Mouse (Mus musculus) erythroblast, adult 5-6 weeks (primary cell): Measurements from ENCODE around the gene Cklf. TPM values are rescaled to one million over a fixed set of nuclear protein-coding genes. Genes with fewer than 3 reads are reported as not detected.

Experiments used
- ATAC-seq: replicated peaks from 2 replicates; pipeline ENCODE4 v1.8.0; 2016; ENCODE audit warnings: moderate number of reproducible peaks, mild to moderate bottlenecking, moderate TSS enrichment, inconsistent platforms; ENCODE audit not compliant: poor library complexity, low FRiP score, severe bottlenecking
- total RNA-seq, 2 experiments: library from RNA; stranded (forward) in 1 of 2; stranded (reverse) in 1 of 2; fragments of 150-400 nt in 1 of 2; fragments of 200-764, 138-1000 nt in 1 of 2; gene quantifications; 2 replicates each; pipeline versions ENCODE4 v1.2.3 to v1.2.4; 2015 to 2017; ENCODE audit warnings: low replicate concordance in 2 of 2

Gene Cklf
- 19.2 and 51.7 TPM in 2 replicates for total RNA-seq (2015; ENCODE audit: low replicate concordance)
- total RNA-seq (2017; ENCODE audit: low replicate concordance): 5.2 and 9.8 TPM in 2 replicates

DNA sequence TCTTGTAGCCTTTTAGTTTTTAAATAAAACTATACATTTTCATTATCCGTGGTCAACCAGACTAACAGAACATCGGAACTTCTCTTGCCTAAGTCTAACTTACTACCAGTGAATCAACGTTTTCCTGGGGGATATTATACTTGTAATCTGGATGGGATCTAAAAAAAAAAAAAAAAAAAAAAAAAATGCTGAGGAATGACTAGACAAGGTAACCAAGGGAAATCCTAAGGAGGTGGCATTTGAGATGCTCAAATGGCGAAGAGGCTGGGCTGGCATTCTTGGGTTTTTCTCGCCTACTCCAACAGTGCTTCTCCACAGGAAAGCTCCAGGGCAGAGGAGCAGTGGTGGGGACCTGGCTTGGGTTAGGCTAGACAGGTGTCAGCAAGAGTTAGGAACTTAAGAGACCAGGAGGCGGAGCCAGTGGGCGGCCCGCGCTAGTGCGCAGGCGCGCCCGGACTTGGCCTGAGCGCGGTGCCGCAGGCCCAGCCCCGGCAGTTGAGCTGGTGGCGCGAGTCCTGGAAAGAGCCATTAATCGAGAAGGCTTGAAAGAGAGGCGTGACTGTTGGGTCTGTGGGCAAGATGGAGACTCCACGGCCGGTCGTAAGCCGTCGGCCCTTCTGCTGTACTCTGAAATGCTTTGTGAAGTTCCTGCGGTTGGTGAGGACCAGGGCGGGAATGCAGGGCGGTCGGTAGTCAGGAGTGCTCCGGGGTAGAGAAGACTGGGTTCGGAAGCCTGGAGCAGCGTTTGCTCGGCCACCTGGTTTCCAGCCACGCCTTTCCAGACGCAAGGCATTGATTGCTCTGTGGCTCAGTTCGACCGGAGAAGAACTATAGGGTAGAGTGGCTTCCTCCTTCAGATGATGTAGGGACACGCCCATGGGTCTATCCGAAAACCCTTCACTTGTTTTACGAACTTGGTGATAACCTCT, at the start of gene Cklf:
Gene Cklf, plus strand, starts transcription at position 423 of the 929 bp plus-strand sequence.
- peak; percentile 88 for ATAC-seq

DNA sequence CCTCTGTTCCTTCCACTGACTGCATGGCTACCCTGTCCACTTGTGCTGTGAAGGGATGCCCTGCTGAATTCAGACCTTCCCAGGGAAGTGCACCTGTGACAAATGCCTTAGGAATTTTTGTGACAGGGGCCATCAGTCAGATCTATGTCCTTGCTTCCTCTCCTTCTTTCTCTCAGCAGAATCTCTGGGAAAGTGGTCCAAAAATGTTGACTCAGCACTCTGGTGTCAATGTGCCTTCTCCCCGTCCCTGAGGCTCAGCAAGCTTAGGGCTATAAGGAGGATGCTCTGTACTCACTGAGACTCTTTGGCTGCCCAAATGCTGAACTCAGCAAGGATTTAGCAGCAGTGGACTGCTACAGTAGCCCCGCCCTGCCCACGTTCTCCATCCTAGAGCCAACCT, 49.0 kb upstream of the Cklf start:
- ATAC-seq: no peak

DNA sequence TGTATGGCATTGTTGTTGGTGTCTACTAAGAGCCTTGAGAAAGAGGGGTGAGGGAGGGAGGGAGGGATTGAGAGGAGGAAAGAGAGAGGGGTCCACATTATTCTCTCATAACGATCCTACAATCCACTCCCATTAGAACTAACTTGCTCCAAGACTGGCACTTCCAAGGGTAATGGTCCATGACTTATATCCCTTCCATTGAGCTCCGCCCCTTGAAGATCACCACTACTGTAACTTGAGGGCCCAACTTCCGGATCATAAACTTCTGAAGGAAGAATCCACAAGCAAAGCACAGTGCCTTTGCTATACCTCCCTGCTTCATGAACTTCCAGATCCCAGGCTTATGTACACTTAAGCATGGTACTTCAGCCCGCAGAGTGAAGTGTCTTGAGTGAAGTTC, 48.3 kb upstream of the Cklf start:
- ATAC-seq: no peak

DNA sequence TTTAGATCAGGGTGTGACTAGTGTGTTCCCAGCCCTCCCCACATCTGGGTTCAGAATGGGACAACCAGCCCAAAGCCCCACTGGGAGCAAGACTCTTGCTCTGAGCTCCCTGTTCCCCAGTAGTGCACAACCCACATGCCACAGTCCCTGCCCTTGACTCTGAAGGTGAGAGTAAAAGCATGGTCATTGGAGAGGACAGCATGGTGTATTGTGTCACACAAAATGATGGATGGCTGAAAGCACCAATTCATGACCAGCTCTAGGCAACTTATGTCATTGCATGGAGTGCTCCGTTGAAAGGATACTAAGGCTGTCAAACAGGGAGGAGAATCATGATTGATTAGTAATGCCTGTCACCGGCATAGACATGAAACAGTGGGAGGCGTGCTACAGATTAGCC, 45.4 kb upstream of the Cklf start:
- no peak for ATAC-seq

DNA sequence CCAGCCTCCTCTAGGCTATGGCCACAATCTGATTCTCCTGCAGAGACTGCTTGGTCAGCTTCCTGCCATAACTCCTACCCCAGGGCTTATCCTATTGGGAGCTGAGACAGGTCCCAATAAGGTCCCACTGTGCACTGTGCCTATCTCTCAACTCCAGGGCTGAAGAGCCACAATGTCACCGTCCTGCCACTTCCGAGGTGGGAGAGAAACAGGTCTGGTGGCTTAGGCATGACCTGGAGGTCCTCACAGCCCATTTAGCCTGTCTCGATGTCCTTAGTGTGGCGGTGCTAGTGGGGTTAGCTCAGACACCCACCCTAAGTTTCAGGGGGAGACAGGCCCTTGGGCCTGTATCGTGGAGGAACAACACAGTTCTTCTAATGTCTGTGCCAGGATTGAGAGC, 33.1 kb upstream of the Cklf start:
- ATAC-seq: no peak

DNA sequence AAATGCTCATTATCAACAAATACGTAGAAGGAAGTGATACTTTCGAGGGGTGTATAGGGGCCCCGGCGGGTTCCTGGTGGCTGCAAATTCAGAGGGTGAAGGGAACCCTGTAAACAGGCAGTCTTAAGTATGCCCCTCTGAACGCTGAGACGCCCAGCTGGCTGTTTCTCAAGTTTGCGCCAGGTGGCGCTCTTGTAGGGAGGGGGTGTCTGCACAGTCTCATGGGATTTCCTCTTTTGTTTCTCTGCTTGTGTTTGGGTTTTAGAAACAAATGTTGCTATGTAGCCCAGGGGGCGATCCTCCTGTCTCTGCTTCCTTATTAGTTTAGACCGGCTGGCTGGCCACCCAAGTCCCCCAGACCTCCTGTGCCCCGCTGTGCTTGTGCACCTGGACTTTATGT, 31.6 kb upstream of the Cklf start:
- ATAC-seq: peak; percentile 60

DNA sequence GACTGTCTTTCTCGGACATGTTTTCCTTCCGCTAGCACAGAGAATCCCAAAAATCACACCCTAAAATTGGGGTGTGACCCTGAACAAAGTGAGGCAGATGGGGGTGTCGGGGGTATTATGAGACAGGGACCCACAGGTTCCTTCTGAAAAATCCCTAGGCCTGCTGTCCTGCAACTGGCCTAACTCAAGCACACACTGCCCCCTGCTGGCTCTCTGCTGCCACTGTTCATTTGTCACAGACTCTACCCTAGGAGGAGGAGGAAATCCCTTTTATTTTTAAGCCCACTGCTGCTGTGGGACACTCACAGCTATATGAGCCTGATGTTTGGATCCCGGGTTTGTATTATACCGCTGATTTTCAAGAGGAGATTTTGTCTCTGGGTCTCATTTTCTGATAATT, 30.9 kb upstream of the Cklf start:
- peak; percentile 74 for ATAC-seq

DNA sequence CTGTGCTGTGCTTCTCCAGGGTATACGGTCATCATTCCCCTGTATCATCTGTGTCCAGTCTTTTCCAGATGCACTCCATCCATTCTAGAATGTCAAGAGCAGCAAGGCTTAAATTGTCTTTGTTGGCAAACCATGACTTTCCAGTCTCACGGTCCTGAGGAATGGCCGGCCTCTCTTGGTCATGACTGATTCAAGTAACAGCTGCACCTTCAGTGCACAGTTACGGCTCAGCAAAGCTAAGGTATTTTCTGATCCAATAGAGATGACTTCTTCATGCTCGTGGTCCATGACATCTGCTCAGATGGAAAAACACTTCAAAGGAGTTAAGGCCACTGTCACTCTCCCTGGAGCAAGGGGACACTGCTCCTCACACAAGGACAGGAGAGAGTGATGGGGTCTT, 23.6 kb upstream of the Cklf start:
- no peak for ATAC-seq

DNA sequence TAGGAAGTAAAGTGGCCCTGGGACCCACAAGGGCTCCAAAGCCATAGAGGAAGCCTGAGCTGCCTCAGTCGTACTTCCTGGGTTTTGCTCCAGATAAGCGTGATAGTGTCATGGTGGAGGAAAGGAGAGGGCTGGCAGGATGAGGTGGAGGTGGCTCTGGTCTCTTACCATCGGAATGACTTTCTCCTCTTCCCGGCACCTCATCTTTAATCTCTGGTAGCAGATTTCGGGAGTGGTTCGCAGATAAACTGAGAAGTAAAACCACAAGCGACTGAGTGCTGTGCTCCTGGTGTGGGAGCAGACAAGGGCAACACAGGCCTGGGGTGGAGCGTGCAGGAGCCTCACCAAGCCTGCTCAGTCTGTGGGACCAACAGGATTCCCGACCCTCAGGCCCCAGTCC, 20.3 kb upstream of the Cklf start:
- ATAC-seq: no peak

DNA sequence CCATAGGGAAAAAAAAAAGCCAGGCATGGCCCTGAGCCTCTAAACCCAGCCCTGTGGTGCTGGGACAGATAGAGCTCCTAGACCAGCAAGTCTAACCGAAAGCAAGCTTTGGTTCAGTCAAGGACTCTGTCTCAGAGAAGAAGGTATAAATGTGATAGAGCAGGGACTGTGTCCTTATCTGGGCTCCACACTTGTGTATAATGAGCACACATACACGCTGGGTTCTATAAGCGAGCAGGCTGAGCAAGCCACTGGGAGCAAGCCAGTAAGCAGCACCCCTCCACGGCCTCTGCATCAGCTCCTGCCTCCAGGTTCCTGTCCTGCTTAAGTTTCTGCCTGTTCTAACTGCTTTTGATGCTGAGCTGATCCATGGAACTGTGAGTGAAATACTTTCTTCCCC, 18.6 kb upstream of the Cklf start:
- no peak for ATAC-seq

DNA sequence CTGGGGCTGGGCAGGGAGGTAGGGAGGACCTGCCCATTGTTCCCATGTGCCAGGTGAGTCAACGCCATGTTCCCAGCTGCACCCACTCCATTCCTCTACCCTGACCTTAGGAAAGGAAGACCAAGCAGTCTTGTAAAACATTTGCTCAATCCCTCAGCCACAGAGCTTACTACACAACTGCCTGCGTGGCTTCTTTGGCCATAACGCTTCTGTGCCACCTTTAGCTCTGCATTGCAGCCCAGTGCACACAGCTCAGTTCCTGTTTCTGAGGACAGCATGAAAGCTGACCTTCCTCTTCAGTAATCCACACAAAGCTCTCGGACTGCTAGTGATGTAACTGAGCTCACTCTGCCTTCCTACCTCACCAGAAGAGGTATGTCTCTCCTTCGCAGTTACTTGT, 17.7 kb upstream of the Cklf start:
- ATAC-seq: no peak

DNA sequence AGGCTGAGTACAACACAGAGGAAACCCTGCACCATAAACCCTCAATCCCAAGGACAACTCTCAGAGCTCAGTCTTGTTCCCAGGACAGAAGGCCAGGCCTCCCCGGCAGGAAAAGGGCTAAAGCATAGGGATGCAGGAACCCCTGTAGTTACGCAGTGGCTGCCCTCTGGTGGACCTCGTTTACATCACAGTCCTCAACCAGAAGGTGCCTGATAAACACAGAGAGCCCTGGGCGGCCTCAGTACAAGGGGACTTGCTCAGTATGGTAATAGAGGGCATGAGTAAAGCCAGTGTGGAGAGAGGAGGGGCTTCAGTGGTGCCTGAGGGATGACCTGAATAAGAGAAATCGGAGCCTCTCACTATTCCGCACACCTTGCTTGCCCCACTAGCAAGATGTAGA, 16.1 kb upstream of the Cklf start:
- ATAC-seq: no peak

DNA sequence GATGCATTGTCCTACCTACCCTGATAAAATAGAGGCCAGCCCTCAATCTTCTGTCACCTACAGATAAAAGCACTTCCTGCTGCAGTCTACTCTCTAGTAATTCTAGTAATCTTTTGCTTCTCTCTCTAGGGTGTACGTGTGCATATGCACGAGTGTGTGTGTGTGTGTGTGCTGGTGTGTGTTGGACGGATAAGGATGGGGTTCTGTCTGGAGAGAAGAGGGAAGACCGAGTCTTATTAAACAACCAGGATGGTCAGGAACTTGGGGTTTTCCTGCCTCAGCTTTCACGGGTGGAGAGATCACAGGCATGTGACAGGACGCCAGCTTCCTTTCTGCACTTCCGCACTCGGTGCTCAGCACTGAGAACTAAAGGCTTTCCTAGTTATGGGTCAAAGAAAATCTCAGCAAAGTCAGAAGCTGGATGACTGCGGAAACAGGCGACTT, 11.2 kb upstream of the Cklf start:
- ATAC-seq: no peak

DNA sequence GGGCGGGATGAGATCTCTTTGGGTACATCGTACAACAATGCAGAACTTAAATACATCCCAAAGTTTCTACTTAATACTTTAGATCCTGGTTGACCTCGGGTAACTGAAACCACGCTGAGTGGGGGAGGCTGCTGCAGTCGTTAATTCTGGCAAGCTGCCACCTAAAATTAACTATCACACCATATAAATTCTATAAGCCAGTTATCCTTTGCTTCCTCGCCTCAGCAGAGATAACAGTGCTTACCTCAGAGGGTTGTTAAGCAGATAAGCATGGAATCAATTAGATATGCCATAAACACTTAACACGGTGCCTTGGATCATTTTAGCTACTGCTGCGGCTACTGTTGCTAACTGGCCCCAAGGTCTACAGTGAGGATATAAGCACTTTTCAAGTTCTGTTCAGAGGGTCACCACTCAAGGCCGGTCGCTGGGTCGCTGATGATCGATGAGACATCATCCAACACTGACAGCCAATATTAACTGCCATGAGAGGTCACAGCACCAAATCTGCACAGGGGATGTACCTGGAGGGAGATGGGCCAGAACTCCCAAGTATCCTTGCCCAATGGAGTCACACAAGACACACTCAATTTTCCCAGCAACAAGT, 8.5 kb upstream of the Cklf start:
- ATAC-seq: no peak

DNA sequence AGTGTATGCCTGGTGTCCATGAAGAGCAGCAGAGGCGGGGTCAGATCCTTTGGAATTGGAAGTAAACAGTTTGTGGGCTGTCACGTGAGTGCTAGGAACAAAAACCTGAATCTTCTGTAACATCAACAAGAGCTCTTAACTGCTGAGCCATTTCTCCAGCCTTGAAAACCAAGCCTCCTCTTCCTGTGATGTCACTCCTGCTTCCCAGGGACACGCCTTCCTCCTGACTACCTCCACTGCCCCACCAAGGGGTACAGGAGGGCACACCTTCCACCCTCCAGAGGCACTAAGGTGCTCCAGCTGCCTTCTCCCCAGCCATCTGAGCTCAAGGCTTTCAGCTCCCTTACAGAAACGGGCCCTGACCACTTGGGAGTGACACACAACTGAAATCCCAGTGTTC, 4.0 kb upstream of the Cklf start:
- no peak for ATAC-seq

DNA sequence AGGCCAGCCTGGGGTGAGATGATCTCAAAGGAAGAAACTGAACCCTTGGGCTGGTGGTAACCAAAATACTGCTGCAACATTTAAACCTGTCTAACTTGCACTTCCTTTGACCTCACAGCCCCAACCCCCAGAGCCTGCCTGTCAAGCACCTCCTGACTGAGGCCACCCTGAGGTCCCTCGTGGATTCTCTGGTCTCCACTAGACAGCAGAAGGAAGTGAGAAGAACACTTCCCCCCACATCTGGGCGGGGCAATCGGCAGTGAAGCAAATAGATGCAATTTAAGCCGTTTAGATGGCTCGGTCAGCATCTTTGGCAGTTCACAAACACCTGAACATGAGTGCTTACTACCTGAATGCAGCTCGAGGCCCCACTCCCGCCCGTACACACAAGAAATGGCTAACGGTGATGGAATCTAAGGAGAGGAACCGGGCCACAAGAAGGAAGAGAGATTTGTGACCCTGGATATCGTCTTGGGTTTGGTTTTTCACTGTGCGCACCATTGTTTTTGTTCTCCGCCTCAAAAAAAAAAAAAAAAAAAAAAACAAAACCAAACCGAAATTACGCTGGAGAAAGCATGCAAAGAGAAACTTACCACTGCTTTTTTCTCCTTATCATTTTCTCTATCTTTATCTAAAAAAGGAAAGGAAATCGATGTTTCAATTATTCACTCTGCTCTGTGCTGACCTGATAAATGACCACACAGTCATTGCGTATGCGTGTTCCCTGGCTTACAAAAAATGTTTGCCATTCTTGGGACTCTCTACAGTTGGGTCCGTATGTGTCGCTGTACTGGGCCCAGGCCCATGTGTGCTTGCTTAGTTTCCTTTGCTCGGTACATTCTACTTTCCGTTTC, 3.4 kb upstream of the Cklf start:
- 0 out of 2 replicates have a peak, but pooled peaks have one; percentile 1 for ATAC-seq

DNA sequence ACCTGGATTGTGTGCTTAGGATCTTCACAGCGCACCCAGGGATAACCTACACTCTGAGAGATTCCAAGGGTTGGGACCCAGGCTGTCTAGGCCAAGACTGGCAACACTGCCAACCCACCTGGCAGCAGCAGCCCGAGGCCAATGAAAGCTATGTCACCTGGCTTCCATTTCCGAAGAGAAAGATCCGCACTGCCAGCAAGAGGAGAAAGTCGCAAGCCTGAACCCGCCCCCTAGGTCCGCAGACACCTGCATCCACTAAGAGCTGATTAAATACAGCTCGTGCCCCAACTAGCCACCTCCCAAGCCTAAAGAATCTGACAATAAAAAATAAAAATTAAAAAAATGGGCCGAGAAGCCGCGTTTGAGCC, 2.8 kb upstream of the Cklf start:
- 0 out of 2 replicates have a peak, but pooled peaks have one; percentile 10 for ATAC-seq

DNA sequence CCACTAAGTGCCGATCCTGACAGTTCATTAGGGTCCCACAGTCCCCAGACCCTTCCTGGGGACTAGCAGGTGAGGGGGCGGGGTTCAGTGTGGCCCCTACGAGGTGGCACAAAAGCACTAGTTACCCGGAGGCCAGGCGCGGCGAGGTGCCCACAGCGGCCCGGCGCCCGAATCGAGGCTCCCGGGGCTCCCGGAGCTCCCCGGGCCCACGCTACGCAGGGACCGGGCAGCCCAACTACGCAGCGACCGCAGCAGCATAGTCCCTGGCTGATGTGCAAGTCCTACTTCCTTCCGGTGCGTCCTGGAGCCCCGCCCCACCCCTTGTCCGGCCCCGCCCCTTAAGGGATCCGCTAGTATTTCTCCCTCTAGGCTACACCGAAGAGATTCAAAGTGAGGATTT, 2.4 kb upstream of the Cklf start, which contains the start of gene Tk2:
Gene Tk2, minus strand, starts transcription at position 283 of the 400 bp plus-strand sequence.
- peak; percentile 81 for ATAC-seq

DNA sequence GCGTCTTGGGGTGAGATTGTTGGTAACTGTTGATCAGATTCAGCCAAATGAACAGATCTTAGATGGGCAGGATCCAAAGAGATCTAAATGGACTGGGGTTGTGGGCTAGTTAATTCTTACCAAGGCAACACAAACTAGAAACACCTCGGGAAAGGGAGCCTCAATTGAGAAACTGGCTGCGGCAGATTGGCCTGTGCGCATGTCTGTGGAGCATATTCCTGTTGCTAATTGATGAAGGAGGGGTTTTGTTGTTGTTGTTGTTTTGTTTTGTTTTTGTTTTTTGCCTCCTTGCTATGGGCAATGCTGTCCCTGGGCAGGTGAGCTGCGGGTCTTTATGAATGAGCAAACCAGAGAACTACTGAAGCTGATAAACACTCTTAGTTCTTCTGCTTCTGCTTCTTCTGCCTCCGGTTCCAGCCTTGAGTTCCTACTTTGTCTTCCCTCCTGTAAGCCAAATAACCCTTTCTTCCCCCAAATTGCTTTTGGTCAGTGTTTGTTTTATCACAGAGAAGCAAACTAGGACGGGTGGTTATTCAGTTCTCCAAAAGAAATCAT, 1.1 kb upstream of the Cklf start:
- no peak for ATAC-seq

DNA sequence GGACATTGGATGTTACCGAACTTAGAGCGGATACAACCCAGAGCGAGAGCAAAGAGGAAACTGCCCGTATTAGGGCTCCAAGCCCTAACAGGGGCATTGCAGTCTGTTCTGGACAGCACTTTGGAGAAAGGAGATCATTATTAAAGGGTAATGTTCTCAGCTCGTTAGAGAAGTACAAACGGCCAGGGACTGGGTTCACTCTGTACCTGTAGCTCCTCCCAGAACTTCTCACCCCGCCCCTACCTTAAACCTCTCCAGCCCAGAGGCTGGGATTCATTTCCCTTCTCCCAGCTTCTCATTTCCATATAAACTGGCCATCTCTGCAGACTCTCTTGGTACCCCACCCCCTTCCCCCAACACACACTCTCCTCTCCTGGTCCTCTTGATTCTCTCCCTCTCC, 800 bp downstream of the Cklf start:
- ATAC-seq: 0 out of 2 replicates have a peak, but pooled peaks have one; percentile 25
